Mouse (Mus musculus) kidney, postnatal 0 days (tissue): ENCODE measurements at regions not wholly inside any gene's neighbourhood (a gene's known extent, or its start where the extent isn't known, plus 50 kb on each side); places are given as distances from the start of the nearest gene placed in this dataset.

Source experiments
- ATAC-seq: fragments of 200-750 bp; cut with Nextera tagmentation; replicated peaks from 2 replicates; pipeline ENCODE4 v1.8.0; 2017; ENCODE audit warnings: low read depth, moderate number of reproducible peaks, moderate TSS enrichment, moderate library complexity; ENCODE audit not compliant: low FRiP score
- DNase-seq: peaks from one replicate; pipeline ENCODE4 v3.0.0-alpha.2; 2016; ENCODE audit warnings: low spot score
- H3K27ac ChIP-seq: fragments of 300-500 bp; sonication (generic); 2 replicates; pipeline ENCODE4 v1.5.1; 2014; ENCODE audit warnings: mild to moderate bottlenecking
- H3K27me3 ChIP-seq: fragments of 300-500 bp; sonication (generic); 2 replicates; pipeline ENCODE4 v1.6.1; 2014; ENCODE audit warnings: low read length, mixed read lengths; ENCODE audit not compliant: insufficient read depth
- H3K36me3 ChIP-seq: fragments of 300-500 bp; sonication (generic); 2 replicates; pipeline ENCODE4 v1.6.1; 2014; ENCODE audit warnings: low read length, mixed read lengths; ENCODE audit not compliant: insufficient read depth
- H3K4me1 ChIP-seq: fragments of 300-500 bp; sonication (generic); replicated peaks from 2 replicates; pipeline ENCODE4 v1.6.1; 2014; ENCODE audit warnings: antibody characterized with exemption, low read length, mixed read lengths; ENCODE audit not compliant: insufficient read depth
- H3K4me2 ChIP-seq: fragments of 300-500 bp; sonication (generic); 2 replicates; pipeline ENCODE4 v1.6.1; 2014; ENCODE audit warnings: mild to moderate bottlenecking, low read length, moderate library complexity, mixed read lengths
- H3K4me3 ChIP-seq: fragments of 300-500 bp; sonication (generic); replicated peaks from 2 replicates; pipeline ENCODE4 v1.5.1; 2014; ENCODE audit warnings: low read depth, low read length
- H3K9ac ChIP-seq: fragments of 300-500 bp; sonication (generic); 2 replicates; pipeline ENCODE4 v1.6.1; 2014; ENCODE audit warnings: low read depth, low read length
- H3K9me3 ChIP-seq: fragments of 300-500 bp; sonication (generic); replicated peaks from 2 replicates; pipeline ENCODE4 v1.6.1; 2016; ENCODE audit warnings: low read length, inconsistent platforms, mixed read lengths
- CTCF ChIP-seq: IDR thresholded peaks from 2 replicates; pipeline ENCODE4 v1.5.1; 2016; ENCODE audit warnings: antibody characterized with exemption, low read depth, mild to moderate bottlenecking, moderate library complexity
- WGBS: fragments of 180-500 bp; shearing (Covaris S2); extraction: QIAGEN DNeasy Blood & Tissue Kit; methylation state at CpG from one replicate; pipeline ENCODE4 v1.1.7; 2014; 5-methylcytosine and 5-hydroxymethylcytosine counted together

GRCm38 (mm10) chr17:89505288-89505687, 304.8 kb upstream of the Fshr start:
- no peaks in the 10 kb centered on the region for H3K27me3 ChIP-seq
- no peak overlapping the region for H3K27ac ChIP-seq
- H3K4me1 ChIP-seq = no peaks in the 10 kb centered on the region
- no peaks in the 10 kb centered on the region for H3K36me3 ChIP-seq
- WGBS = 77% methylated on average over 3 of the region's 3 CpGs
- H3K4me2 ChIP-seq = no peak overlapping the region
- no peak for TF ChIP-seq CTCF
- H3K4me3 ChIP-seq = no peak overlapping the region
- ATAC-seq = no peak
- DNase-seq = no peak
- no peak overlapping the region for H3K9ac ChIP-seq
- H3K9me3 ChIP-seq = no peaks in the 10 kb centered on the region

- TF ChIP-seq CTCF = no peak
- H3K4me3 ChIP-seq = no peak overlapping the region
- H3K27ac ChIP-seq = no peak overlapping the region
- no peaks in the 10 kb centered on the region for H3K27me3 ChIP-seq
- H3K36me3 ChIP-seq = no peaks in the 10 kb centered on the region
- no peak overlapping the region for H3K4me2 ChIP-seq
- no peak overlapping the region for H3K9ac ChIP-seq
- 79% methylated on average over 2 of the region's 2 CpGs for WGBS
- ATAC-seq (no peak), DNase-seq (no peak)
- H3K9me3 ChIP-seq = no peaks in the 10 kb centered on the region
- H3K4me1 ChIP-seq = no peaks in the 10 kb centered on the region
Measured at GRCm38 (mm10) chr17:89493547-89493946, 293.1 kb upstream of the Fshr start.

- WGBS = 89% methylated on average over 1 of the region's 1 CpGs
- Histone ChIP-seq H3K4me1 (no peaks in the 10 kb centered on the region), H3K4me2 (no peak overlapping the region), H3K9me3 (no peaks in the 10 kb centered on the region), H3K27ac (no peak overlapping the region), H3K4me3 (no peak overlapping the region), H3K27me3 (no peaks in the 10 kb centered on the region), H3K9ac (no peak overlapping the region), H3K36me3 (no peaks in the 10 kb centered on the region)
- ATAC-seq (no peak), DNase-seq (no peak)
- TF ChIP-seq CTCF = no peak
Measured at GRCm38 (mm10) chr17:89466486-89466885, 266.0 kb upstream of the Fshr start.

GRCm38 (mm10) chr17:89465883-89466282, 265.4 kb upstream of the Fshr start:
- Histone ChIP-seq H3K4me3 (no peak overlapping the region), H3K9me3 (no peaks in the 10 kb centered on the region), H3K36me3 (no peaks in the 10 kb centered on the region), H3K4me1 (no peaks in the 10 kb centered on the region), H3K27me3 (no peaks in the 10 kb centered on the region), H3K27ac (no peak overlapping the region), H3K9ac (no peak overlapping the region), H3K4me2 (no peak overlapping the region)
- TF ChIP-seq CTCF = no peak
- ATAC-seq (no peak), DNase-seq (no peak)
- WGBS = 66% methylated on average over 5 of the region's 5 CpGs

GRCm38 (mm10) chr17:89460438-89460837, 260.0 kb upstream of the Fshr start:
- Histone ChIP-seq H3K27ac (no peak overlapping the region), H3K9ac (no peak overlapping the region), H3K9me3 (no peaks in the 10 kb centered on the region), H3K36me3 (no peaks in the 10 kb centered on the region), H3K4me1 (no peaks in the 10 kb centered on the region), H3K27me3 (no peaks in the 10 kb centered on the region), H3K4me2 (no peak overlapping the region), H3K4me3 (no peak overlapping the region)
- no peak for TF ChIP-seq CTCF
- DNase-seq = no peak
- 79% methylated on average over 5 of the region's 5 CpGs for WGBS
- ATAC-seq = no peak

- no peak overlapping the region for H3K9ac ChIP-seq
- H3K27ac ChIP-seq = no peak overlapping the region
- no peaks in the 10 kb centered on the region for H3K9me3 ChIP-seq
- no peak for TF ChIP-seq CTCF
- no peaks in the 10 kb centered on the region for H3K27me3 ChIP-seq
- ATAC-seq = no peak
- no peaks in the 10 kb centered on the region for H3K4me1 ChIP-seq
- H3K4me2 ChIP-seq = no peak overlapping the region
- no peak for DNase-seq
- H3K4me3 ChIP-seq = no peak overlapping the region
- 93% methylated on average over 3 of the region's 3 CpGs for WGBS
- no peaks in the 10 kb centered on the region for H3K36me3 ChIP-seq
Measured at GRCm38 (mm10) chr17:89454301-89454700, 253.8 kb upstream of the Fshr start.

- no peak overlapping the region for H3K4me3 ChIP-seq
- H3K27me3 ChIP-seq = no peaks in the 10 kb centered on the region
- no peak overlapping the region for H3K9ac ChIP-seq
- WGBS = 84% methylated on average over 4 of the region's 4 CpGs
- no peak overlapping the region for H3K27ac ChIP-seq
- DNase-seq (no peak), ATAC-seq (no peak)
- H3K36me3 ChIP-seq = no peaks in the 10 kb centered on the region
- H3K4me1 ChIP-seq = no peaks in the 10 kb centered on the region
- no peak for TF ChIP-seq CTCF
- H3K4me2 ChIP-seq = no peak overlapping the region
- H3K9me3 ChIP-seq = no peaks in the 10 kb centered on the region
Measured at GRCm38 (mm10) chr17:89450724-89451123, 250.2 kb upstream of the Fshr start.
